Mouse (Mus musculus): ENCODE data around the gene Zc3h12a.

- TF ChIP-seq POLR2A (IDR thresholded peaks at IDR 0.05; ENCODE audit: insufficient read depth, low read length) = no peak
- TF ChIP-seq EP300 (IDR thresholded peaks at IDR 0.05; ENCODE audit: insufficient read depth, low read depth, low read length) = no peak
Observed at GRCm38 (mm10) chr4:125173150-125173549, 45.5 kb upstream of the Zc3h12a start.
